Mouse (Mus musculus) embryonic fibroblast, embryonic 13.5 days (primary cell): Measurements from ENCODE around the gene Wdr77. TPM values are rescaled to one million over a fixed set of nuclear protein-coding genes. Genes with fewer than 3 reads are reported as not detected.
"Not testable (repeated sequence)": the region's sequence is repeated elsewhere in the genome, so short reads cannot be mapped to it uniquely, and the experiment has no call there.

ENCODE experiments used
- H3K27ac ChIP-seq: 2 replicates; pipeline ENCODE4 v1.5.1; 2012; ENCODE audit warnings: low read length, control low read depth, inconsistent platforms; ENCODE audit not compliant: insufficient read depth
- H3K4me1 ChIP-seq: 2 replicates; pipeline ENCODE4 v1.6.1; 2011; ENCODE audit warnings: low read length; ENCODE audit not compliant: control insufficient read depth, insufficient read depth
- H3K4me3 ChIP-seq: 2 replicates; pipeline ENCODE4 v1.5.1; 2011; ENCODE audit warnings: mild to moderate bottlenecking, control low read depth, low read length; ENCODE audit not compliant: insufficient read depth
- CTCF ChIP-seq: IDR thresholded peaks from 2 replicates; pipeline ENCODE4 v1.5.1; 2011; ENCODE audit warnings: mild to moderate bottlenecking, control low read depth, low read length, moderate library complexity, borderline replicate concordance; ENCODE audit not compliant: insufficient read depth
- POLR2A ChIP-seq: IDR thresholded peaks from 2 replicates; pipeline ENCODE4 v1.6.1; 2011; ENCODE audit warnings: low read depth, mild to moderate bottlenecking, control low read depth, low read length, moderate library complexity
- polyA plus RNA-seq: library from polyadenylated mRNA; stranded (reverse); fragments of >200 nt; gene quantifications from 2 replicates; pipeline ENCODE4 v1.2.4, GENCODE M21; 2011; ENCODE audit warnings: low read depth; ENCODE audit not compliant: missing spikeins, insufficient read length

Wdr77 gene
- polyA plus RNA-seq = 60.4 and 63.9 TPM in 2 replicates

GRCm38 (mm10) chr3:105958974-105959580, at the start of gene Wdr77:
Gene Wdr77, plus strand, starts transcription at chr3:105959369.
- Histone ChIP-seq H3K4me1 (no peaks in the 10 kb centered on the region; the same call in 1 of the 2 replicates), H3K4me3 (peak within 1 kb of the TSS; percentile 76), H3K27ac (peak within 1 kb of the TSS; percentile 48)
- TF ChIP-seq POLR2A (peak; percentile 89), CTCF (no peak)

GRCm38 (mm10) chr3:105910519-105911190, 48.5 kb upstream of the Wdr77 start:
- Histone ChIP-seq H3K4me1 (no peaks in the 10 kb centered on the region), H3K4me3 (no peak overlapping the region), H3K27ac (no peak overlapping the region)
- TF ChIP-seq CTCF = no peak
- TF ChIP-seq POLR2A = no peak

- TF ChIP-seq CTCF (no peak), POLR2A (no peak)
- H3K4me3 ChIP-seq = no peak overlapping the region
- H3K27ac ChIP-seq = no peak overlapping the region
- H3K4me1 ChIP-seq = no peaks in the 10 kb centered on the region
Observed at GRCm38 (mm10) chr3:105912097-105912880, 46.9 kb upstream of the Wdr77 start.

GRCm38 (mm10) chr3:105913839-105914681, 45.1 kb upstream of the Wdr77 start:
- H3K27ac ChIP-seq = no peak overlapping the region
- TF ChIP-seq POLR2A = no peak
- TF ChIP-seq CTCF = no peak
- H3K4me3 ChIP-seq = no peak overlapping the region
- no peaks in the 10 kb centered on the region for H3K4me1 ChIP-seq

- H3K27ac ChIP-seq = no peak overlapping the region
- TF ChIP-seq POLR2A (no peak), CTCF (no peak)
- no peaks in the 10 kb centered on the region for H3K4me1 ChIP-seq
- no peak overlapping the region for H3K4me3 ChIP-seq
Observed at GRCm38 (mm10) chr3:105915281-105915680, 43.9 kb upstream of the Wdr77 start.

- H3K4me1 ChIP-seq, H3K4me3 ChIP-seq, H3K27ac ChIP-seq: not testable (repeated sequence)
Observed at GRCm38 (mm10) chr3:105916455-105916854, 42.7 kb upstream of the Wdr77 start.

GRCm38 (mm10) chr3:105917656-105918354, 41.4 kb upstream of the Wdr77 start:
- Histone ChIP-seq H3K4me1 (no peaks in the 10 kb centered on the region), H3K4me3 (no peak overlapping the region), H3K27ac (no peak overlapping the region)
- TF ChIP-seq POLR2A (no peak), CTCF (no peak)

GRCm38 (mm10) chr3:105918355-105918745, 40.8 kb upstream of the Wdr77 start:
- H3K4me3 ChIP-seq = no peak overlapping the region
- TF ChIP-seq POLR2A (no peak), CTCF (no peak)
- no peak overlapping the region for H3K27ac ChIP-seq
- H3K4me1 ChIP-seq = no peaks in the 10 kb centered on the region

- H3K4me3 ChIP-seq, H3K27ac ChIP-seq, H3K4me1 ChIP-seq: not testable (repeated sequence)
Observed at GRCm38 (mm10) chr3:105920743-105921142, 38.4 kb upstream of the Wdr77 start.
